Mouse (Mus musculus): Measurements from ENCODE around the gene Dcaf17. TPM values are rescaled to one million over a fixed set of nuclear protein-coding genes. Genes with fewer than 3 reads are reported as not detected.

The Dcaf17 gene
- polyA plus RNA-seq, 1 experiment from 2014 or later, result 18.2 TPM

- Histone ChIP-seq H3K4me1 (ENCODE audit: control insufficient read depth, low read depth, low read length) (no peaks in the 10 kb centered on the region), H3K9me3 (replicated peaks; ENCODE audit: control insufficient read depth, low read length) (no peaks in the 10 kb centered on the region), H3K4me3 (ENCODE audit: low read depth, low read length) (no peak overlapping the region), H3K4me2 (ENCODE audit: low read depth, low read length) (no peak overlapping the region), H3K27me3 (ENCODE audit: control insufficient read depth, insufficient read depth, low read depth, low read length) (no peaks in the 10 kb centered on the region), H3K27ac (ENCODE audit: low read length) (no peak overlapping the region), H3K9ac (ENCODE audit: low read depth, low read length) (no peak overlapping the region), H3K36me3 (ENCODE audit: control insufficient read depth, insufficient read depth) (no peaks in the 10 kb centered on the region)
- ATAC-seq (ENCODE audit: low read depth), result no peak
- 54% methylated on average over 4 of the region's 4 CpGs for WGBS (ENCODE audit: insufficient replicate concordance)
Observed at GRCm38 (mm10) chr2:71140622-71141021, 85.5 kb downstream of the Dcaf17 start.

GRCm38 (mm10) chr2:71142410-71142809 is 87.3 kb downstream of the Dcaf17 start:
- no peaks in the 10 kb centered on the region for H3K27me3 ChIP-seq (ENCODE audit: control insufficient read depth, insufficient read depth, low read depth, low read length)
- ATAC-seq (ENCODE audit: low read depth), result no peak
- no peaks in the 10 kb centered on the region for H3K36me3 ChIP-seq (ENCODE audit: control insufficient read depth, insufficient read depth)
- no peak overlapping the region for H3K27ac ChIP-seq (ENCODE audit: low read length)
- no peaks in the 10 kb centered on the region; the same call in 1 of the 2 replicates for H3K4me1 ChIP-seq (ENCODE audit: control insufficient read depth, low read depth, low read length)
- H3K9ac ChIP-seq (ENCODE audit: low read depth, low read length), result no peak overlapping the region
- H3K4me2 ChIP-seq (ENCODE audit: low read depth, low read length), result no peak overlapping the region
- no peak overlapping the region for H3K4me3 ChIP-seq (ENCODE audit: low read depth, low read length)
- no peaks in the 10 kb centered on the region for H3K9me3 ChIP-seq (replicated peaks; ENCODE audit: control insufficient read depth, low read length)
- 22% methylated on average over 7 of the region's 7 CpGs for WGBS (ENCODE audit: insufficient replicate concordance)

- Histone ChIP-seq H3K4me1 (ENCODE audit: control insufficient read depth, low read depth, low read length) (no peaks in the 10 kb centered on the region; the same call in 1 of the 2 replicates), H3K4me2 (ENCODE audit: low read depth, low read length) (no peak overlapping the region), H3K27me3 (ENCODE audit: control insufficient read depth, insufficient read depth, low read depth, low read length) (no peaks in the 10 kb centered on the region), H3K9ac (ENCODE audit: low read depth, low read length) (no peak overlapping the region), H3K9me3 (replicated peaks; ENCODE audit: control insufficient read depth, low read length) (no peaks in the 10 kb centered on the region), H3K36me3 (ENCODE audit: control insufficient read depth, insufficient read depth) (no peaks in the 10 kb centered on the region), H3K4me3 (ENCODE audit: low read depth, low read length) (no peak overlapping the region), H3K27ac (ENCODE audit: low read length) (peak overlapping the region; percentile 69)
- 69% methylated on average over 4 of the region's 4 CpGs for WGBS (ENCODE audit: insufficient replicate concordance)
- peak; percentile 42 for ATAC-seq (ENCODE audit: low read depth)
Observed at GRCm38 (mm10) chr2:71145853-71146252, 90.7 kb downstream of the Dcaf17 start.

- Histone ChIP-seq H3K9me3 (replicated peaks; ENCODE audit: control insufficient read depth, low read length) (no peaks in the 10 kb centered on the region), H3K27ac (ENCODE audit: low read length) (peak overlapping the region; percentile 69), H3K4me3 (ENCODE audit: low read depth, low read length) (no peak overlapping the region), H3K4me2 (ENCODE audit: low read depth, low read length) (no peak overlapping the region), H3K4me1 (ENCODE audit: control insufficient read depth, low read depth, low read length) (no peaks in the 10 kb centered on the region; the same call in 1 of the 2 replicates), H3K9ac (ENCODE audit: low read depth, low read length) (no peak overlapping the region), H3K27me3 (ENCODE audit: control insufficient read depth, insufficient read depth, low read depth, low read length) (no peaks in the 10 kb centered on the region), H3K36me3 (ENCODE audit: control insufficient read depth, insufficient read depth) (no peaks in the 10 kb centered on the region)
- 14% methylated on average over 3 of the region's 3 CpGs for WGBS (ENCODE audit: insufficient replicate concordance)
- peak; percentile 89 for ATAC-seq (ENCODE audit: low read depth)
Observed at GRCm38 (mm10) chr2:71146266-71146665, 91.1 kb downstream of the Dcaf17 start.

- ATAC-seq (ENCODE audit: low read depth), result no peak
- Histone ChIP-seq H3K9me3 (replicated peaks; ENCODE audit: control insufficient read depth, low read length) (no peaks in the 10 kb centered on the region), H3K27ac (ENCODE audit: low read length) (no peak overlapping the region), H3K4me1 (ENCODE audit: control insufficient read depth, low read depth, low read length) (no peaks in the 10 kb centered on the region; the same call in 1 of the 2 replicates), H3K4me2 (ENCODE audit: low read depth, low read length) (no peak overlapping the region), H3K27me3 (ENCODE audit: control insufficient read depth, insufficient read depth, low read depth, low read length) (no peaks in the 10 kb centered on the region), H3K4me3 (ENCODE audit: low read depth, low read length) (no peak overlapping the region), H3K9ac (ENCODE audit: low read depth, low read length) (no peak overlapping the region), H3K36me3 (ENCODE audit: control insufficient read depth, insufficient read depth) (no peaks in the 10 kb centered on the region)
- WGBS (ENCODE audit: insufficient replicate concordance), result 46% methylated on average over 6 of the region's 6 CpGs
Observed at GRCm38 (mm10) chr2:71147816-71148215, 92.7 kb downstream of the Dcaf17 start.

Other genes with a start within 250 kb of the Dcaf17 start
- 16.5 and 17.9 TPM in 2 replicates for gene Tlk1, start 229.6 kb upstream of the Dcaf17 start, polyA plus RNA-seq (2015; fragmentation: Nextera tagmentation; extraction: Ambion mirVana)
- gene Mettl8, start 255 bp downstream of the Dcaf17 start, polyA plus RNA-seq (2015; fragmentation: Nextera tagmentation; extraction: Ambion mirVana), result 8.7 and 8.8 TPM in 2 replicates
- 1.5 and 1.7 TPM in 2 replicates for gene Cybrd1, start 62.6 kb downstream of the Dcaf17 start, polyA plus RNA-seq (2015; fragmentation: Nextera tagmentation; extraction: Ambion mirVana)
- gene Dync1i2, start 156.4 kb downstream of the Dcaf17 start, polyA plus RNA-seq (2015; fragmentation: Nextera tagmentation; extraction: Ambion mirVana), result 23.2 and 25.1 TPM in 2 replicates